Mouse (Mus musculus): ENCODE results near the gene Vps53. TPM values are rescaled to one million over a fixed set of nuclear protein-coding genes. Genes with fewer than 3 reads are reported as not detected.

Gene Vps53
- polyA plus RNA-seq, 1 experiment from 2014 or later: 30.8 TPM

DNA sequence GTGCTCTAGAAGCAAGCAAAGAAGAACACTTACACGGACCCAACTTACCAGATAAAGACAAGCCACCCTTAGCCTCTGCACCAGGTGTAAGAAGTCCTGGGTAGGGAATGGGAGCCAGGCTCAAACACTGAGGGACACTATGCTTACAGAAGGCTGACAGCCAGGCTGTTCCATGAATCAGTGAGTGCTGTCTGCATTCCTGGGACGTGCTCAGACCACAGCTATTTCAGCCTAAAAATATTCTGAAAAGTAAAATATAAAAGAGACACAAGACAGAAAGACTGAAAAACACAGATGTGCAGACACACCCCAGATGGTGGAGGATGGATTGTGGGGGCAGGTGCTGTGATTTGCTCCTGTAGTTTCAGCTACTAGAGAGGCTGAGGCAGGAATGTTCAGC is 24.6 kb downstream of the Vps53 start:
- no peaks in the 10 kb centered on the region for H3K27me3 ChIP-seq (replicated peaks; ENCODE audit: control insufficient read depth, insufficient read depth, low read length)
- WGBS: 83% methylated on average over 2 of the region's 2 CpGs
- no peak for DNase-seq (ENCODE audit: low spot score)

DNA sequence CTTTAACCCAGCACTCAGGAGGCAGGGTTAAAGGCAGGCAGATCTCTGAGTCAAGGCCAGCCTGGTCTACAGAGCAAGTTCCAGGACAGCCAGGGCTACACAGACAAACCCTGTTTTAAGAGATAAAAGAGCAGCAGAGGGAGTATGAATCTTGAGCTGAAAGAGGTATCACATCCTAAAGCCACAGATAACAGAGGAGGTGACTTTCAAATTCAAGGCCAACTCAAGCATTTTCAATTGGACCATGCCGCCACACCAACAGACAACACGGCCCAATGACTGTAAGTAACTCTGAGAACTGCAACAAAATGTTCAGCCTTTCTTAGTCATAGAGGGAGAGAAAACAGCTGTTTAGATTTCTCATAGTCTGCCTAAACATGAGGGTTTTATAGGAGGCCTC is 25.2 kb downstream of the Vps53 start:
- no peak overlapping the region for H3K4me2 ChIP-seq
- 83% methylated on average over 2 of the region's 2 CpGs for WGBS

More for the DNA sequence above, 24.6 kb downstream of the Vps53 start:
- Histone ChIP-seq H3K4me3 (ENCODE audit: low read depth, low read length) (no peak overlapping the region), H3K4me2 (no peak overlapping the region), H3K9me3 (ENCODE audit: control insufficient read depth, low read length) (no peaks in the 10 kb centered on the region), H3K36me3 (ENCODE audit: control insufficient read depth, insufficient read depth, low read length) (no peaks in the 10 kb centered on the region; the same call in 1 of the 2 replicates), H3K4me1 (replicated peaks; ENCODE audit: control insufficient read depth, insufficient read depth, low read length) (no peaks in the 10 kb centered on the region; the same call in 1 of the 2 replicates), H3K27ac (ENCODE audit: low read depth, low read length) (no peak overlapping the region), H3K9ac (ENCODE audit: low read depth, low read length) (no peak overlapping the region)
- no peak for ATAC-seq (replicated peaks; ENCODE audit: low FRiP score)

GRCm38 (mm10) chr11:76153236-76153951 is 26.1 kb downstream of the Vps53 start:
- Histone ChIP-seq H3K4me2 (no peak overlapping the region), H3K9me3 (ENCODE audit: control insufficient read depth, low read length) (no peaks in the 10 kb centered on the region), H3K27ac (ENCODE audit: low read depth, low read length) (no peak overlapping the region), H3K9ac (ENCODE audit: low read depth, low read length) (no peak overlapping the region), H3K36me3 (ENCODE audit: control insufficient read depth, insufficient read depth, low read length) (no peaks in the 10 kb centered on the region; the same call in 1 of the 2 replicates), H3K27me3 (replicated peaks; ENCODE audit: control insufficient read depth, insufficient read depth, low read length) (no peaks in the 10 kb centered on the region), H3K4me3 (ENCODE audit: low read depth, low read length) (no peak overlapping the region), H3K4me1 (replicated peaks; ENCODE audit: control insufficient read depth, insufficient read depth, low read length) (no peaks in the 10 kb centered on the region; the same call in 1 of the 2 replicates)
- 72% methylated on average over 5 of the region's 5 CpGs for WGBS
- ATAC-seq (replicated peaks; ENCODE audit: low FRiP score) (no peak), DNase-seq (ENCODE audit: low spot score) (no peak)

More for the DNA sequence above, 25.2 kb downstream of the Vps53 start:
- Histone ChIP-seq H3K27me3 (replicated peaks; ENCODE audit: control insufficient read depth, insufficient read depth, low read length) (no peaks in the 10 kb centered on the region), H3K9me3 (ENCODE audit: control insufficient read depth, low read length) (no peaks in the 10 kb centered on the region), H3K4me3 (ENCODE audit: low read depth, low read length) (no peak overlapping the region), H3K27ac (ENCODE audit: low read depth, low read length) (no peak overlapping the region), H3K36me3 (ENCODE audit: control insufficient read depth, insufficient read depth, low read length) (no peaks in the 10 kb centered on the region; the same call in 1 of the 2 replicates), H3K4me1 (replicated peaks; ENCODE audit: control insufficient read depth, insufficient read depth, low read length) (no peaks in the 10 kb centered on the region; the same call in 1 of the 2 replicates), H3K9ac (ENCODE audit: low read depth, low read length) (no peak overlapping the region)
- ATAC-seq (replicated peaks; ENCODE audit: low FRiP score) (no peak), DNase-seq (ENCODE audit: low spot score) (no peak)

- WGBS: 70% methylated on average over 4 of the region's 4 CpGs
Observed at GRCm38 (mm10) chr11:76150980-76151379, 28.5 kb downstream of the Vps53 start.

DNA sequence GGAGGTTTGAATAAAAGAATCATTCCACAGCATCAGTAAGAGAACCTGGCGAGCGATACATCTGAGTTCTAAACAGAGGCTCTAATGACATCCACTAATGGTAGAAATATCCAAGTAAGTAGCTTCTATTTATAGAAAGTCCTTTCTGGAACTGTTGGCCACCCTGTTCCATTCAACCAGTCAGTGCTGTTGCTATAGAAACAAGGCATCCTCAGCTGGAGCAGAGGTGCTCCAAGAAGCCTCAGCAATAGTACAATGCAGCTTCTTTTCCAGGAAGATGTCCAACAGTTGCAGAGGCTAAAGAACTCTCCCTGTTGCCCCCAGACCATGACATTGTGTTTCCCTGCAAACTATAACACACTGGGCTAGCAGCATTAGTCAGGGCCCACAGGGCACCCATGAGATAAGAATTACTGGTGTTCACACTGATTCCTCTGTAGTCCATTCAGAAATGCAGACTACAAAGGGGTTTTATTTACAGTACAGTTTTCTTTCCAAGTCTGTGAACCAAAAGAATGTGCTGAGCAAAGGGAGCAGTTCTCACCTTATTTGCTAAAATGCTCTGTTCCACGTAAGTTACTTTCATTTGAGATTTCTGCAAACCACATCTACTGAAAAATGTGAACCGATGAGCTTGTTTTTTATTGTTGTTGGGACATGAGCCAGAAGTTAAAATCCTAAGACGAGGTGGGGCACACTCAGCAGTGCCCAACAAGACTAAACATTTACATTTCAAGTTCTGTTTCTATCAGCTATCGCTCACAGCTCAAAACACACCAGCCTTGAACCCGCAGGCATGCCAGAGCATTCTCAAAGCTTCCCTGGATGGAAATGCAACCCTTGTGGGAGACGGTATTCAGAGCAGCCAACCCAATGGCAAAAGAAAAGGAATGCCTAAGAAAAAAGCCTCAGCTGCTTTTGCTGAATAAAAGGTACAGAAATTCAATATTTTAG is 31.1 kb downstream of the Vps53 start:
- Histone ChIP-seq H3K9me3 (ENCODE audit: control insufficient read depth, low read length) (no peaks in the 10 kb centered on the region), H3K27me3 (replicated peaks; ENCODE audit: control insufficient read depth, insufficient read depth, low read length) (no peaks in the 10 kb centered on the region), H3K4me1 (replicated peaks; ENCODE audit: control insufficient read depth, insufficient read depth, low read length) (no peaks in the 10 kb centered on the region; the same call in 1 of the 2 replicates), H3K4me2 (no peak overlapping the region), H3K27ac (ENCODE audit: low read depth, low read length) (no peak overlapping the region), H3K36me3 (ENCODE audit: control insufficient read depth, insufficient read depth, low read length) (no peaks in the 10 kb centered on the region; the same call in 1 of the 2 replicates), H3K9ac (ENCODE audit: low read depth, low read length) (no peak overlapping the region), H3K4me3 (ENCODE audit: low read depth, low read length) (no peak overlapping the region)
- ATAC-seq (replicated peaks; ENCODE audit: low FRiP score): no peak
- 87% methylated on average over 8 of the region's 8 CpGs for WGBS
- DNase-seq (ENCODE audit: low spot score): no peak

More at GRCm38 (mm10) chr11:76150980-76151379, 28.5 kb downstream of the Vps53 start:
- Histone ChIP-seq H3K9ac (ENCODE audit: low read depth, low read length) (no peak overlapping the region), H3K27ac (ENCODE audit: low read depth, low read length) (no peak overlapping the region), H3K4me2 (no peak overlapping the region), H3K36me3 (ENCODE audit: control insufficient read depth, insufficient read depth, low read length) (no peaks in the 10 kb centered on the region; the same call in 1 of the 2 replicates), H3K9me3 (ENCODE audit: control insufficient read depth, low read length) (no peaks in the 10 kb centered on the region), H3K4me3 (ENCODE audit: low read depth, low read length) (no peak overlapping the region), H3K27me3 (replicated peaks; ENCODE audit: control insufficient read depth, insufficient read depth, low read length) (no peaks in the 10 kb centered on the region), H3K4me1 (replicated peaks; ENCODE audit: control insufficient read depth, insufficient read depth, low read length) (no peaks in the 10 kb centered on the region; the same call in 1 of the 2 replicates)
- ATAC-seq (replicated peaks; ENCODE audit: low FRiP score): no peak
- DNase-seq (ENCODE audit: low spot score): no peak

GRCm38 (mm10) chr11:76146187-76147010 is 33.0 kb downstream of the Vps53 start:
- H3K9ac ChIP-seq (ENCODE audit: low read depth, low read length): no peak overlapping the region
- H3K9me3 ChIP-seq (ENCODE audit: control insufficient read depth, low read length): no peaks in the 10 kb centered on the region
- no peaks in the 10 kb centered on the region; the same call in 1 of the 2 replicates for H3K4me1 ChIP-seq (replicated peaks; ENCODE audit: control insufficient read depth, insufficient read depth, low read length)
- H3K4me3 ChIP-seq (ENCODE audit: low read depth, low read length): no peak overlapping the region
- H3K36me3 ChIP-seq (ENCODE audit: control insufficient read depth, insufficient read depth, low read length): no peaks in the 10 kb centered on the region
- ATAC-seq (replicated peaks; ENCODE audit: low FRiP score) (no peak), DNase-seq (ENCODE audit: low spot score) (no peak)
- H3K27ac ChIP-seq (ENCODE audit: low read depth, low read length): no peak overlapping the region
- H3K4me2 ChIP-seq: no peak overlapping the region
- H3K27me3 ChIP-seq (replicated peaks; ENCODE audit: control insufficient read depth, insufficient read depth, low read length): no peaks in the 10 kb centered on the region
- 86% methylated on average over 8 of the region's 8 CpGs for WGBS

DNA sequence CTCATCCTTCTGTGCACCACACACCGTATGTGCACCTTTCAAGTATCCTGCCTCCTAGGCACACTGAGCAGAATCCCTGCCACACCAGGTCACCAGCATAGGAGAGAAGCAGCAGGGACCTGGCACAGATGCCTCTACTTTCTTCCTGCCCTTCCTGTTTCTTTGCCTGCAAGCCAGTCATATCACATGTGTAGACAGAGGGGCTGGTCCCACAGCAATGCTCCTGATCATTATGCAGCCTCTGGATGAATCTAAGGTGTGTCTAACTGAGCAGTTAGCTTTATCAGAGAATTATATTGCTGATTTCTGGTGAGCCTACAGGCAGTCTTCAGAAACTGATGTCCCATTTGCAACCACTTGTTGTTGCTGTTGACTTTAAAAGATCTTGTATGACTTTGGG is 34.3 kb downstream of the Vps53 start:
- no peak overlapping the region for H3K4me2 ChIP-seq
- H3K9ac ChIP-seq (ENCODE audit: low read depth, low read length): no peak overlapping the region
- H3K36me3 ChIP-seq (ENCODE audit: control insufficient read depth, insufficient read depth, low read length): no peaks in the 10 kb centered on the region
- DNase-seq (ENCODE audit: low spot score) (no peak), ATAC-seq (replicated peaks; ENCODE audit: low FRiP score) (no peak)
- H3K9me3 ChIP-seq (ENCODE audit: control insufficient read depth, low read length): no peaks in the 10 kb centered on the region
- H3K27me3 ChIP-seq (replicated peaks; ENCODE audit: control insufficient read depth, insufficient read depth, low read length): no peaks in the 10 kb centered on the region
- H3K4me3 ChIP-seq (ENCODE audit: low read depth, low read length): no peak overlapping the region
- H3K27ac ChIP-seq (ENCODE audit: low read depth, low read length): no peak overlapping the region
- WGBS: 100% methylated on average over 1 of the region's 1 CpGs
- H3K4me1 ChIP-seq (replicated peaks; ENCODE audit: control insufficient read depth, insufficient read depth, low read length): no peaks in the 10 kb centered on the region; the same call in 1 of the 2 replicates

DNA sequence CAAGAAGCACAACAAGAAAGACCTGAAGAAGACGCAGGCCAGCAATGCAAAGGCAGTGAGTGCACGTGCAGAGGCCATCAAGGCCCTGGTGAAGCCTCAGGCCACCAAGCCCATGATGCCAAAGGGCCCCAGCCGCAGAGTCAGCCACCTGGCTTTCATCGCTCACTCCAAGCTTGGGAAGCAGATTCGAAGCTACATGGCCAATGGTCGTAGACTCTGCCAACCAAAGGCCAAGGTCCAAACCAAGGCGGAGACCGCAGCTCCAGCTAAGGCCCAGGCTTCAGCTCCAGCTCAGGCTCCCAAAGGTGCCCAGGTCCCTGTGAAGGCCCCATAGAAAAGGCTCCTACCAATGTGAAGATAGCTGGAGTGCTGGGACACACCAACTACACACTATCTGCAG is 35.1 kb downstream of the Vps53 start:
- H3K9me3 ChIP-seq (ENCODE audit: control insufficient read depth, low read length): no peaks in the 10 kb centered on the region
- no peak overlapping the region for H3K4me2 ChIP-seq
- no peak overlapping the region for H3K27ac ChIP-seq (ENCODE audit: low read depth, low read length)
- DNase-seq (ENCODE audit: low spot score): no peak
- 89% methylated on average over 8 of the region's 8 CpGs for WGBS
- no peak overlapping the region for H3K9ac ChIP-seq (ENCODE audit: low read depth, low read length)
- H3K4me1 ChIP-seq (replicated peaks; ENCODE audit: control insufficient read depth, insufficient read depth, low read length): no peaks in the 10 kb centered on the region; the same call in 1 of the 2 replicates
- H3K4me3 ChIP-seq (ENCODE audit: low read depth, low read length): no peak overlapping the region
- ATAC-seq (replicated peaks; ENCODE audit: low FRiP score): no peak
- H3K27me3 ChIP-seq (replicated peaks; ENCODE audit: control insufficient read depth, insufficient read depth, low read length): no peaks in the 10 kb centered on the region
- no peaks in the 10 kb centered on the region for H3K36me3 ChIP-seq (ENCODE audit: control insufficient read depth, insufficient read depth, low read length)

Data from liver, embryonic 11.5 days (tissue).